ENCODE assay signal across 15 mouse cellular contexts in the genomic region with DNA sequence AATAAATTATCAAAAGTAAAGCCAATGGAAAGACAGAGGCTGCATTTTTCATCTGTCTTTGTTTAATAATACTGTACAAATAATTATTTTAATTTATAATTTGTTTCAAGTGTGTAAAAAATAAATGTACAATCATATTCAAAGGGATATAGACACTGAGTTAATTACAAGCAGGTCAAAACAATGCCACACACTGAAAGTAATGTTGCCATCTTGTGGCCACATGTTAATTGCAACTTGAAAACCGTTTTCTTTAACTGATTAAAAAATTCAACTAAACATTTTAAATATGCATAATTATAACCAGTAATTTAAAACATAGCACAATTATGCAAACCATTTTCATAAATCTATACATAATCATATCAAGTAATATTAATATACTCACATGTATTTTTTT.
DNase-seq lines count a peak whose midpoint lies in the region; ATAC-seq and TF ChIP-seq lines count a peak whose summit lies in the region.
"Had no signal": no experiment of that assay in that cellular context is flagged by ENCODE, and none has a peak within 500 bp of the region (broad histone marks: within the 10 kb centered on the region; RNA-seq: fewer than 3 reads in every experiment).

No protein-coding gene starts in this region.

- TF ChIP-seq CTCF in intestine, postnatal 0 days (IDR thresholded peaks at IDR 0.05; ENCODE audit: low read depth) = peak; percentile 38
- no peak for TF ChIP-seq CTCF in brain, embryonic 14.5 days (IDR thresholded peaks at IDR 0.05; ENCODE audit: borderline replicate concordance, extremely low read depth, insufficient read depth, insufficient read length)

- no peaks in the 10 kb centered on the region for H3K27me3 ChIP-seq in intestine, postnatal 0 days (replicated peaks; ENCODE audit: control insufficient read depth, insufficient read depth, low read length)
- H3K27me3 ChIP-seq in intestine, embryonic 15.5 days (replicated peaks) = no peaks in the 10 kb centered on the region
- H3K27me3 ChIP-seq: hindbrain, embryonic 15.5 days; megakaryocyte, embryonic 14.5 days had no signal

- H3K4me3 ChIP-seq in intestine, postnatal 0 days (ENCODE audit: low read depth, low read length) = no peak overlapping the region
- H3K4me3 ChIP-seq in intestine, embryonic 15.5 days (replicated peaks) = no peak overlapping the region
- H3K4me3 ChIP-seq: erythroblast, embryonic 14.5 days; hindbrain, embryonic 15.5 days; megakaryocyte, embryonic 14.5 days; myocyte had no signal

- peak; percentile 37 for DNase-seq in 3T3-L1 (ENCODE audit: low read depth, low spot score)
- peak; percentile 29 for DNase-seq in 416B (ENCODE audit: low read depth)
- DNase-seq in brain, embryonic 14.5 days (ENCODE audit: low read depth) = peak; percentile 31
- DNase-seq in ovary, postnatal 36 days (ENCODE audit: low spot score) = no peak
- no peak for DNase-seq in yolk sac, embryonic 10.5 days (ENCODE audit: low spot score)
- DNase-seq: cerebellum, postnatal 25 days; kidney, postnatal 10 days; lung, adult 2 months; spleen, adult 18-20 months had no signal

- no peaks in the 10 kb centered on the region for H3K36me3 ChIP-seq in intestine, postnatal 0 days (ENCODE audit: control insufficient read depth, insufficient read depth)
- no peaks in the 10 kb centered on the region for H3K36me3 ChIP-seq in intestine, embryonic 15.5 days
- H3K36me3 ChIP-seq: hindbrain, embryonic 15.5 days had no signal

- no peak for ATAC-seq in intestine, postnatal 0 days
- no peak for ATAC-seq in intestine, embryonic 15.5 days

- WGBS in intestine, postnatal 0 days = 23% methylated on average over 1 of the region's 1 CpGs
- WGBS in intestine, embryonic 15.5 days = 32% methylated on average over 1 of the region's 1 CpGs

- H3K27ac ChIP-seq in intestine, postnatal 0 days (ENCODE audit: low read depth, low read length) = no peak overlapping the region
- no peak overlapping the region for H3K27ac ChIP-seq in intestine, embryonic 15.5 days
- H3K27ac ChIP-seq: hindbrain, embryonic 15.5 days had no signal

- no peak overlapping the region for H3K4me2 ChIP-seq in intestine, postnatal 0 days (replicated peaks; ENCODE audit: low read depth)
- no peak overlapping the region for H3K4me2 ChIP-seq in intestine, embryonic 15.5 days (replicated peaks)
- H3K4me2 ChIP-seq: hindbrain, embryonic 15.5 days had no signal

- H3K9ac ChIP-seq in intestine, postnatal 0 days (ENCODE audit: low read depth, low read length) = no peak overlapping the region
- H3K9ac ChIP-seq in intestine, embryonic 15.5 days = no peak overlapping the region
- H3K9ac ChIP-seq: hindbrain, embryonic 15.5 days had no signal

- no peaks in the 10 kb centered on the region for H3K4me1 ChIP-seq in intestine, postnatal 0 days (replicated peaks; ENCODE audit: control insufficient read depth, insufficient read depth, low read length)
- H3K4me1 ChIP-seq in intestine, embryonic 15.5 days (replicated peaks) = no peaks in the 10 kb centered on the region
- H3K4me1 ChIP-seq: hindbrain, embryonic 15.5 days; megakaryocyte, embryonic 14.5 days had no signal

- no peaks in the 10 kb centered on the region for H3K9me3 ChIP-seq in intestine, postnatal 0 days (ENCODE audit: control insufficient read depth)
- H3K9me3 ChIP-seq in intestine, embryonic 15.5 days = no peaks in the 10 kb centered on the region
- H3K9me3 ChIP-seq: hindbrain, embryonic 15.5 days; megakaryocyte, embryonic 14.5 days had no signal

- no peak for TF ChIP-seq POLR2A in brain, embryonic 14.5 days (IDR thresholded peaks at IDR 0.05; ENCODE audit: borderline replicate concordance, extremely low read depth, insufficient read depth, insufficient read length, poor library complexity, severe bottlenecking)

Comparison
In these comparisons a context has a peak if more than half of its experiments do, and no peak if none do; other contexts are left out.
1. DNase-seq: peak in 3T3-L1 (single experiment), 416B (single experiment) and brain, embryonic 14.5 days (single experiment); none in ovary, postnatal 36 days (single experiment) and yolk sac, embryonic 10.5 days (single experiment).